Mouse (Mus musculus): ENCODE data around the gene Mapk8ip1.

GRCm38 (mm10) chr2:92342418-92342817 is 58.6 kb downstream of the Mapk8ip1 start:
- TF ChIP-seq CTCF (IDR thresholded peaks at IDR 0.05; ENCODE audit: low read depth, low read length) (no peak), GATA1 (IDR thresholded peaks at IDR 0.05; ENCODE audit: borderline replicate concordance, low read length) (no peak)
